Mouse (Mus musculus): ENCODE data around the gene Fbxl17.

- TF ChIP-seq CTCF (IDR thresholded peaks at IDR 0.05; ENCODE audit: low read depth) (no peak), EP300 (IDR thresholded peaks at IDR 0.05; ENCODE audit: low read depth) (no peak)
Observed at GRCm38 (mm10) chr17:63390951-63391350, 108.9 kb downstream of the Fbxl17 start.
